Mouse (Mus musculus): Measurements from ENCODE around the gene Spata20. TPM values are rescaled to one million over a fixed set of nuclear protein-coding genes. Genes with fewer than 3 reads are reported as not detected.
A peak's percentile ranks its signal among the peaks of the same experiment; 100 is the strongest.

The Spata20 gene
- polyA plus RNA-seq, 1 experiment from 2014 or later, result 0.08 TPM

GRCm38 (mm10) chr11:94485223-94485622, 756 bp downstream of the Spata20 start:
- 73% methylated on average over 5 of the region's 5 CpGs for WGBS
- H3K27me3 ChIP-seq (ENCODE audit: control insufficient read depth, insufficient read depth, low read length), result peaks cover 28% of the 10 kb centered on the region
- no peaks in the 10 kb centered on the region for H3K4me1 ChIP-seq (ENCODE audit: control insufficient read depth, insufficient read depth, low read length)
- H3K9ac ChIP-seq (ENCODE audit: low read length), result no peak overlapping the region
- H3K36me3 ChIP-seq (ENCODE audit: control insufficient read depth, insufficient read depth), result no peaks in the 10 kb centered on the region
- H3K4me2 ChIP-seq (ENCODE audit: low read depth, low read length), result no peak overlapping the region
- no peak for ATAC-seq (replicated peaks; ENCODE audit: extremely low read depth, insufficient read depth, low FRiP score)
- H3K9me3 ChIP-seq (replicated peaks; ENCODE audit: control insufficient read depth, low read length), result no peaks in the 10 kb centered on the region
- H3K4me3 ChIP-seq (ENCODE audit: low read length), result no peak overlapping the region
- H3K27ac ChIP-seq (ENCODE audit: low read length), result no peak overlapping the region

- Histone ChIP-seq H3K27ac (ENCODE audit: low read length) (no peak overlapping the region), H3K36me3 (ENCODE audit: control insufficient read depth, insufficient read depth) (no peaks in the 10 kb centered on the region), H3K27me3 (ENCODE audit: control insufficient read depth, insufficient read depth, low read length) (peaks cover 24% of the 10 kb centered on the region), H3K4me1 (ENCODE audit: control insufficient read depth, insufficient read depth, low read length) (no peaks in the 10 kb centered on the region), H3K4me3 (ENCODE audit: low read length) (no peak overlapping the region), H3K4me2 (ENCODE audit: low read depth, low read length) (no peak overlapping the region), H3K9ac (ENCODE audit: low read length) (no peak overlapping the region), H3K9me3 (replicated peaks; ENCODE audit: control insufficient read depth, low read length) (no peaks in the 10 kb centered on the region)
- no peak for ATAC-seq (replicated peaks; ENCODE audit: extremely low read depth, insufficient read depth, low FRiP score)
- WGBS, result 82% methylated on average over 9 of the region's 9 CpGs
These were observed 1.3 kb downstream of the Spata20 start for GRCm38 (mm10) chr11:94484636-94485035.

GRCm38 (mm10) chr11:94483921-94484320, 2.1 kb downstream of the Spata20 start:
- Histone ChIP-seq H3K4me1 (ENCODE audit: control insufficient read depth, insufficient read depth, low read length) (no peaks in the 10 kb centered on the region), H3K27me3 (ENCODE audit: control insufficient read depth, insufficient read depth, low read length) (peaks cover 26% of the 10 kb centered on the region), H3K9ac (ENCODE audit: low read length) (no peak overlapping the region), H3K9me3 (replicated peaks; ENCODE audit: control insufficient read depth, low read length) (no peaks in the 10 kb centered on the region), H3K36me3 (ENCODE audit: control insufficient read depth, insufficient read depth) (no peaks in the 10 kb centered on the region), H3K4me2 (ENCODE audit: low read depth, low read length) (no peak overlapping the region), H3K27ac (ENCODE audit: low read length) (no peak overlapping the region), H3K4me3 (ENCODE audit: low read length) (no peak overlapping the region)
- no peak for ATAC-seq (replicated peaks; ENCODE audit: extremely low read depth, insufficient read depth, low FRiP score)
- 71% methylated on average over 14 of the region's 14 CpGs for WGBS

- no peak overlapping the region for H3K4me2 ChIP-seq (ENCODE audit: low read depth, low read length)
- no peak overlapping the region for H3K9ac ChIP-seq (ENCODE audit: low read length)
- no peaks in the 10 kb centered on the region for H3K4me1 ChIP-seq (ENCODE audit: control insufficient read depth, insufficient read depth, low read length)
- no peak for ATAC-seq (replicated peaks; ENCODE audit: extremely low read depth, insufficient read depth, low FRiP score)
- H3K9me3 ChIP-seq (replicated peaks; ENCODE audit: control insufficient read depth, low read length), result no peaks in the 10 kb centered on the region
- H3K4me3 ChIP-seq (ENCODE audit: low read length), result no peak overlapping the region
- H3K27ac ChIP-seq (ENCODE audit: low read length), result no peak overlapping the region
- 75% methylated on average over 11 of the region's 11 CpGs for WGBS
- H3K36me3 ChIP-seq (ENCODE audit: control insufficient read depth, insufficient read depth), result no peaks in the 10 kb centered on the region
- H3K27me3 ChIP-seq (ENCODE audit: control insufficient read depth, insufficient read depth, low read length), result peaks cover 30% of the 10 kb centered on the region
These were observed 2.5 kb downstream of the Spata20 start for GRCm38 (mm10) chr11:94483436-94483835.

- no peaks in the 10 kb centered on the region for H3K4me1 ChIP-seq (ENCODE audit: control insufficient read depth, insufficient read depth, low read length)
- no peak overlapping the region for H3K27ac ChIP-seq (ENCODE audit: low read length)
- no peaks in the 10 kb centered on the region for H3K9me3 ChIP-seq (replicated peaks; ENCODE audit: control insufficient read depth, low read length)
- H3K36me3 ChIP-seq (ENCODE audit: control insufficient read depth, insufficient read depth), result no peaks in the 10 kb centered on the region
- H3K27me3 ChIP-seq (ENCODE audit: control insufficient read depth, insufficient read depth, low read length), result peaks cover 33% of the 10 kb centered on the region
- WGBS, result 86% methylated on average over 11 of the region's 11 CpGs
- no peak overlapping the region for H3K9ac ChIP-seq (ENCODE audit: low read length)
- no peak overlapping the region for H3K4me2 ChIP-seq (ENCODE audit: low read depth, low read length)
- H3K4me3 ChIP-seq (ENCODE audit: low read length), result no peak overlapping the region
- ATAC-seq (replicated peaks; ENCODE audit: extremely low read depth, insufficient read depth, low FRiP score), result no peak
These were observed 3.2 kb downstream of the Spata20 start for GRCm38 (mm10) chr11:94482738-94483137.

- no peak for ATAC-seq (replicated peaks; ENCODE audit: extremely low read depth, insufficient read depth, low FRiP score)
- WGBS, result 93% methylated on average over 7 of the region's 7 CpGs
- H3K4me3 ChIP-seq (ENCODE audit: low read length), result no peak overlapping the region
- no peaks in the 10 kb centered on the region for H3K9me3 ChIP-seq (replicated peaks; ENCODE audit: control insufficient read depth, low read length)
- H3K27me3 ChIP-seq (ENCODE audit: control insufficient read depth, insufficient read depth, low read length), result peaks cover 35% of the 10 kb centered on the region
- H3K9ac ChIP-seq (ENCODE audit: low read length), result no peak overlapping the region
- no peak overlapping the region for H3K4me2 ChIP-seq (ENCODE audit: low read depth, low read length)
- H3K27ac ChIP-seq (ENCODE audit: low read length), result no peak overlapping the region
- no peaks in the 10 kb centered on the region for H3K36me3 ChIP-seq (ENCODE audit: control insufficient read depth, insufficient read depth)
- no peaks in the 10 kb centered on the region for H3K4me1 ChIP-seq (ENCODE audit: control insufficient read depth, insufficient read depth, low read length)
These were observed 4.0 kb downstream of the Spata20 start for GRCm38 (mm10) chr11:94481963-94482362.

- Histone ChIP-seq H3K4me2 (ENCODE audit: low read depth, low read length) (no peak overlapping the region), H3K27me3 (ENCODE audit: control insufficient read depth, insufficient read depth, low read length) (peaks cover 37% of the 10 kb centered on the region), H3K36me3 (ENCODE audit: control insufficient read depth, insufficient read depth) (no peaks in the 10 kb centered on the region), H3K4me1 (ENCODE audit: control insufficient read depth, insufficient read depth, low read length) (peaks cover 3% of the 10 kb centered on the region; the same call in 1 of the 2 replicates), H3K4me3 (ENCODE audit: low read length) (no peak overlapping the region), H3K9ac (ENCODE audit: low read length) (no peak overlapping the region), H3K9me3 (replicated peaks; ENCODE audit: control insufficient read depth, low read length) (no peaks in the 10 kb centered on the region), H3K27ac (ENCODE audit: low read length) (no peak overlapping the region)
- 83% methylated on average over 9 of the region's 9 CpGs for WGBS
- no peak for ATAC-seq (replicated peaks; ENCODE audit: extremely low read depth, insufficient read depth, low FRiP score)
These were observed 5.6 kb downstream of the Spata20 start for GRCm38 (mm10) chr11:94480382-94480781.

GRCm38 (mm10) chr11:94477651-94478050, 8.3 kb downstream of the Spata20 start:
- no peaks in the 10 kb centered on the region for H3K36me3 ChIP-seq (ENCODE audit: control insufficient read depth, insufficient read depth)
- no peak overlapping the region for H3K27ac ChIP-seq (ENCODE audit: low read length)
- peaks cover 46% of the 10 kb centered on the region for H3K27me3 ChIP-seq (ENCODE audit: control insufficient read depth, insufficient read depth, low read length)
- H3K4me1 ChIP-seq (ENCODE audit: control insufficient read depth, insufficient read depth, low read length), result peaks cover 18% of the 10 kb centered on the region
- no peak overlapping the region for H3K4me2 ChIP-seq (ENCODE audit: low read depth, low read length)
- no peak overlapping the region for H3K9ac ChIP-seq (ENCODE audit: low read length)
- no peaks in the 10 kb centered on the region for H3K9me3 ChIP-seq (replicated peaks; ENCODE audit: control insufficient read depth, low read length)
- ATAC-seq (replicated peaks; ENCODE audit: extremely low read depth, insufficient read depth, low FRiP score), result no peak
- H3K4me3 ChIP-seq (ENCODE audit: low read length), result no peak overlapping the region
- WGBS, result 72% methylated on average over 6 of the region's 6 CpGs

GRCm38 (mm10) chr11:94475722-94476121, 10.3 kb downstream of the Spata20 start:
- Histone ChIP-seq H3K4me3 (ENCODE audit: low read length) (no peak overlapping the region), H3K27ac (ENCODE audit: low read length) (no peak overlapping the region), H3K9ac (ENCODE audit: low read length) (no peak overlapping the region), H3K9me3 (replicated peaks; ENCODE audit: control insufficient read depth, low read length) (no peaks in the 10 kb centered on the region), H3K27me3 (ENCODE audit: control insufficient read depth, insufficient read depth, low read length) (peaks cover 56% of the 10 kb centered on the region), H3K4me1 (ENCODE audit: control insufficient read depth, insufficient read depth, low read length) (peaks cover 24% of the 10 kb centered on the region), H3K36me3 (ENCODE audit: control insufficient read depth, insufficient read depth) (no peaks in the 10 kb centered on the region), H3K4me2 (ENCODE audit: low read depth, low read length) (no peak overlapping the region)
- 22% methylated on average over 11 of the region's 11 CpGs for WGBS
- ATAC-seq (replicated peaks; ENCODE audit: extremely low read depth, insufficient read depth, low FRiP score), result no peak

- H3K27ac ChIP-seq (ENCODE audit: low read length), result no peak overlapping the region
- WGBS, result 3% methylated on average over 11 of the region's 11 CpGs
- H3K4me3 ChIP-seq (ENCODE audit: low read length), result peak overlapping the region; percentile 60
- H3K9me3 ChIP-seq (replicated peaks; ENCODE audit: control insufficient read depth, low read length), result no peaks in the 10 kb centered on the region
- peak overlapping the region; percentile 86 for H3K4me2 ChIP-seq (ENCODE audit: low read depth, low read length)
- H3K9ac ChIP-seq (ENCODE audit: low read length), result peak overlapping the region; percentile 72; the same call in 1 of the 2 replicates
- ATAC-seq (replicated peaks; ENCODE audit: extremely low read depth, insufficient read depth, low FRiP score), result no peak
- peaks cover 24% of the 10 kb centered on the region for H3K4me1 ChIP-seq (ENCODE audit: control insufficient read depth, insufficient read depth, low read length)
- no peaks in the 10 kb centered on the region for H3K36me3 ChIP-seq (ENCODE audit: control insufficient read depth, insufficient read depth)
- peaks cover 56% of the 10 kb centered on the region for H3K27me3 ChIP-seq (ENCODE audit: control insufficient read depth, insufficient read depth, low read length)
These were observed 11.5 kb downstream of the Spata20 start for GRCm38 (mm10) chr11:94474544-94474910.

Data from heart, embryonic 16.5 days (tissue).